Mouse (Mus musculus) midbrain, embryonic 15.5 days (tissue): ENCODE measurements at regions not wholly inside any gene's neighbourhood (a gene's known extent, or its start where the extent isn't known, plus 50 kb on each side); places are given as distances from the start of the nearest gene placed in this dataset.

Source experiments
- ATAC-seq: fragments of 200-750 bp; cut with Nextera tagmentation; replicated peaks from 2 replicates; pipeline ENCODE4 v1.8.0; 2017; ENCODE audit warnings: moderate TSS enrichment
- H3K27ac ChIP-seq: fragments of 300-500 bp; sonication (generic); 2 replicates; pipeline ENCODE4 v1.5.1; 2015; ENCODE audit warnings: mild to moderate bottlenecking, inconsistent platforms
- H3K27me3 ChIP-seq: fragments of 300-500 bp; sonication (generic); replicated peaks from 2 replicates; pipeline ENCODE4 v1.6.1; 2015; ENCODE audit warnings: inconsistent platforms
- H3K36me3 ChIP-seq: fragments of 300-500 bp; sonication (generic); replicated peaks from 2 replicates; pipeline ENCODE4 v1.6.1; 2015; ENCODE audit warnings: inconsistent platforms
- H3K4me1 ChIP-seq: fragments of 300-500 bp; sonication (generic); 2 replicates; pipeline ENCODE4 v1.6.1; 2015; ENCODE audit warnings: inconsistent platforms
- H3K4me2 ChIP-seq: fragments of 300-500 bp; sonication (generic); 2 replicates; pipeline ENCODE4 v1.6.1; 2015; ENCODE audit warnings: inconsistent platforms, mild to moderate bottlenecking, moderate library complexity
- H3K4me3 ChIP-seq: fragments of 300-500 bp; sonication (generic); 2 replicates; pipeline ENCODE4 v1.5.1; 2015; ENCODE audit warnings: mild to moderate bottlenecking, inconsistent platforms
- H3K9ac ChIP-seq: fragments of 300-500 bp; sonication (generic); 2 replicates; pipeline ENCODE4 v1.6.1; 2015; ENCODE audit warnings: mild to moderate bottlenecking, inconsistent platforms
- H3K9me3 ChIP-seq: fragments of 300-500 bp; sonication (generic); 2 replicates; pipeline ENCODE4 v1.6.1; 2016; ENCODE audit warnings: inconsistent platforms
- WGBS: fragments of 180-500 bp; shearing (Covaris S2); methylation state at CpG from one replicate; pipeline ENCODE4 v1.1.7; 2015; ENCODE audit warnings: mixed read lengths; 5-methylcytosine and 5-hydroxymethylcytosine counted together

GRCm38 (mm10) chr1:69746575-69747290 is 59.7 kb upstream of the Ikzf2 start:
- no peak overlapping the region for H3K27ac ChIP-seq
- H3K4me3 ChIP-seq, result no peak overlapping the region
- no peak for ATAC-seq
- 81% methylated on average over 5 of the region's 5 CpGs for WGBS
- H3K4me1 ChIP-seq, result no peaks in the 10 kb centered on the region
- no peaks in the 10 kb centered on the region for H3K27me3 ChIP-seq
- no peaks in the 10 kb centered on the region for H3K9me3 ChIP-seq
- no peaks in the 10 kb centered on the region for H3K36me3 ChIP-seq
- no peak overlapping the region for H3K9ac ChIP-seq
- no peak overlapping the region for H3K4me2 ChIP-seq

GRCm38 (mm10) chr1:69752724-69753123 is 65.7 kb upstream of the Ikzf2 start:
- H3K27ac ChIP-seq, result no peak overlapping the region
- no peaks in the 10 kb centered on the region for H3K27me3 ChIP-seq

GRCm38 (mm10) chr1:69757702-69758101 is 69.1 kb upstream of the Spag16 start:
- no peaks in the 10 kb centered on the region for H3K36me3 ChIP-seq
- no peaks in the 10 kb centered on the region for H3K9me3 ChIP-seq
- H3K9ac ChIP-seq, result no peak overlapping the region
- H3K4me3 ChIP-seq, result no peak overlapping the region
- WGBS, result 95% methylated on average over 1 of the region's 1 CpGs
- no peak overlapping the region for H3K27ac ChIP-seq
- no peaks in the 10 kb centered on the region for H3K27me3 ChIP-seq
- no peaks in the 10 kb centered on the region for H3K4me1 ChIP-seq
- no peak overlapping the region for H3K4me2 ChIP-seq
- ATAC-seq, result no peak

More at GRCm38 (mm10) chr1:69752724-69753123, 65.7 kb upstream of the Ikzf2 start:
- Histone ChIP-seq H3K4me3 (no peak overlapping the region), H3K36me3 (no peaks in the 10 kb centered on the region), H3K9me3 (no peaks in the 10 kb centered on the region), H3K4me1 (no peaks in the 10 kb centered on the region), H3K9ac (no peak overlapping the region), H3K4me2 (no peak overlapping the region)
- ATAC-seq, result no peak
- WGBS, result 83% methylated on average over 1 of the region's 1 CpGs

- WGBS, result 64% methylated on average over 13 of the region's 13 CpGs
- Histone ChIP-seq H3K27me3 (no peaks in the 10 kb centered on the region), H3K9ac (no peak overlapping the region), H3K4me1 (no peaks in the 10 kb centered on the region), H3K9me3 (no peaks in the 10 kb centered on the region), H3K4me2 (no peak overlapping the region), H3K4me3 (no peak overlapping the region), H3K27ac (no peak overlapping the region), H3K36me3 (no peaks in the 10 kb centered on the region)
- no peak for ATAC-seq
Measured at GRCm38 (mm10) chr1:69759544-69759943, 67.2 kb upstream of the Spag16 start.

- Histone ChIP-seq H3K4me1 (peaks cover 5% of the 10 kb centered on the region), H3K27me3 (no peaks in the 10 kb centered on the region), H3K4me2 (peak overlapping the region; percentile 0; the same call in 1 of the 2 replicates), H3K9ac (no peak overlapping the region), H3K36me3 (no peaks in the 10 kb centered on the region), H3K27ac (no peak overlapping the region), H3K4me3 (no peak overlapping the region), H3K9me3 (no peaks in the 10 kb centered on the region)
- WGBS, result 33% methylated on average over 11 of the region's 11 CpGs
- no peak for ATAC-seq
Measured at GRCm38 (mm10) chr1:69768714-69769113, 58.1 kb upstream of the Spag16 start.

GRCm38 (mm10) chr1:69770209-69770608 is 56.6 kb upstream of the Spag16 start:
- no peak overlapping the region for H3K9ac ChIP-seq
- H3K36me3 ChIP-seq, result no peaks in the 10 kb centered on the region
- H3K4me2 ChIP-seq, result no peak overlapping the region
- ATAC-seq, result no peak
- no peaks in the 10 kb centered on the region for H3K27me3 ChIP-seq
- H3K9me3 ChIP-seq, result no peaks in the 10 kb centered on the region
- no peak overlapping the region for H3K27ac ChIP-seq
- no peak overlapping the region for H3K4me3 ChIP-seq
- H3K4me1 ChIP-seq, result peaks cover 5% of the 10 kb centered on the region
- WGBS, result 84% methylated on average over 8 of the region's 8 CpGs

- 91% methylated on average over 2 of the region's 2 CpGs for WGBS
- ATAC-seq, result no peak
- Histone ChIP-seq H3K4me3 (no peak overlapping the region), H3K9ac (no peak overlapping the region), H3K27ac (no peak overlapping the region), H3K27me3 (no peaks in the 10 kb centered on the region), H3K4me2 (no peak overlapping the region), H3K4me1 (peaks cover 5% of the 10 kb centered on the region), H3K9me3 (no peaks in the 10 kb centered on the region), H3K36me3 (no peaks in the 10 kb centered on the region)
Measured at GRCm38 (mm10) chr1:69771436-69771835, 55.3 kb upstream of the Spag16 start.

- no peak overlapping the region for H3K27ac ChIP-seq
- 66% methylated on average over 4 of the region's 4 CpGs for WGBS
- no peak for ATAC-seq
Measured at GRCm38 (mm10) chr1:69775589-69775988, 51.2 kb upstream of the Spag16 start.

More at GRCm38 (mm10) chr1:69775589-69775988, 51.2 kb upstream of the Spag16 start:
- no peaks in the 10 kb centered on the region for H3K4me1 ChIP-seq
- H3K36me3 ChIP-seq, result no peaks in the 10 kb centered on the region
- no peaks in the 10 kb centered on the region for H3K9me3 ChIP-seq
- no peak overlapping the region for H3K9ac ChIP-seq
- H3K4me2 ChIP-seq, result no peak overlapping the region
- H3K27me3 ChIP-seq, result no peaks in the 10 kb centered on the region
- H3K4me3 ChIP-seq, result no peak overlapping the region
